Mouse (Mus musculus): ENCODE results near the gene Cys1.
"Not testable (repeated sequence)": the region's sequence is repeated elsewhere in the genome, so short reads cannot be mapped to it uniquely, and the experiment has no call there.

Cys1 gene

DNA sequence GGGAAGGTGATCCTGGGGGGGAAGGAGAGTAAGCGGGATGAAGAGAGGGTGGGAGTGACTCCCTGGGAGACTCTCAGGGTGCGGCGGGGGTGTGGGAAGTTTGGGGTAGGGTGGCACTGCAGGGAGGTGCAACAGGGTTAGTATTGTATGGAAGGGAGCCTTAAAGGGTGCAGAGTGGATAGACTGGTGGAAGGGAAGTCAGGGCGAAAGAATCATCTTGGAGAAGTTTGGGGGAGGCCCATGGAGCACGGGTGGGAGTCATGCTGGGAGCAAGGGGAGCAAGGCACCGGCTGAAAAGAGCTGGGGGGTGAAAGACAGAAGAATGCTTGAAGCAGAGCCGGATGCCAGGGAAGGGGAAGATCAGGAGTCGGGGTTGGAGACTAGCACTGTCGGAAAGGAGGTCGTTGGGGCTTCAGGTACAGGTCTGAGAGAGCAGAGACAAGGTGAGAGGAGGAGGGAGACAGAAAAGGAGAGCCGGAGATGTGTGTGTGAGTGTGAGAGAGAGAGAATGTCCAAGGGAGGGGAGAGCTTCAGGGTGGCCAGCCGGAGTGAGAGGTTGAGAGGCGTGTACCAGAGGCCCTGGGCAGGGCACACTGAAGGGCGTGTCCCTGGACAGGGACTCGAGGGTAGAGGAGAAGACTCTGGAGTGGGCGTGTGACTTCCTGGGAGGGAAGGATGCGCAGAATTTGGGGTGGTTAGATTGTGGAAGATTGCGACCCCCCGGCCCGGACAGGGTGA is at the start of gene Cys1:
Cys1 (minus strand) TSS at position 528 of the 738 bp plus-strand sequence.
- no peak for DNase-seq (ENCODE audit: low spot score)

DNA sequence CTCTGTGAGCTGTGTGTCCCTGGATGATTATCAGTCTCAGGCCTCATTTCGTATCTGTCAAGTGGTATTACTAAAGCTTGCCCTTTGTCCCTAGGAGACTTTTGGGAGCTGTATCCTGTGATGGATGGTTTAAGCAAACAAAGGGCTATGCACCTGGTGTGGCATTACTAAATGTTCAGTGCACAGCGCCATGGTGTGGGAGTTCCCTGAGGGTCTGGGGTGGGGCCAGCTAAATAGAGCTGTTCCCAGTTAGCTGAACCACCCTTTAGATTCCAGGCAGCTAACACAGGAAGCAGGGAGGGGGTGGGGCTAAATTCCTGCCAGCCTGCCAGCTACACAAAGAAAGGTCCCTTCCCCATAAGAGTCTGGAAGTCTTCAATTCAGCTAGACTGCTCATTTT is 42.8 kb upstream of the Cys1 start:
- no peak for DNase-seq (ENCODE audit: low spot score)

DNA sequence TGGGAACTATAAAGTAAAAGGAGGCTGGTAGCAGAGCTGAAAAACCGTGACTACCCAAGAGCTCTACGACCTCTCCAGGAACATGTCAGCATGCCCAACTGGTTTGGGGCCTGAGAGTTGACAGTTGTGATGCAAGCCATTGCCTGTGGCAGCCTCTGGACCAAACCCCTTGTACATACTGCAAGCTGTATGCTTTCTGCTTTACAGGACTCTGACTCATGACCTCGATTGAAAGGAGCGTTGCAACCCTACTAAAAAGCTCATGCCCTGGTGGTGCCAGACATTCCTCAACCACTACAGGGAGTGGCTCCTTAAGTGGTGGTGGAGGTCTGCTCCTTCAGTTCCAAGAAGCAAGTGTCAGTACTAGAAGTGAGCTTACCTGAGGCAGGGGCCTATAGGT is 42.2 kb upstream of the Cys1 start:
- no peak for DNase-seq (ENCODE audit: low spot score)

DNA sequence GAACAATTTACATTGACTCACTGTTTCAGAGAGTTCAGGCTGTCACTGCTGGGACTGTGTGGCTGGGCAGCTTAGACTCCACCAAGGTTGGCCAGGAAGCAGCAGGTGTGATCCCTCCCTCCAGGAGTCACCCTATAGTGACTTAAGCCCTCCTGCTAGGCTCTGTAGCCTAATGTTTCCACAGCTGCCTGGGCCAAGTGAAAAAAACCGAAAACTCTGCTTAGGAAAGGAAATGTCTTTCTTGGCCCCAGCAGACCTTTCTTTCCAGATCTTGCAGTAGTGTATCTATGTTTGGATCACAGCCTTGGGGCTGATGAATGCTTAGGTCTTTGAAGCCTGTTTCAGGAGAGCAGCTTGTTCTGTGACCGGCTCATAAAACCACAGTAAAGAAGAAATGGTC is 41.8 kb upstream of the Cys1 start:
- DNase-seq (ENCODE audit: low spot score): no peak

DNA sequence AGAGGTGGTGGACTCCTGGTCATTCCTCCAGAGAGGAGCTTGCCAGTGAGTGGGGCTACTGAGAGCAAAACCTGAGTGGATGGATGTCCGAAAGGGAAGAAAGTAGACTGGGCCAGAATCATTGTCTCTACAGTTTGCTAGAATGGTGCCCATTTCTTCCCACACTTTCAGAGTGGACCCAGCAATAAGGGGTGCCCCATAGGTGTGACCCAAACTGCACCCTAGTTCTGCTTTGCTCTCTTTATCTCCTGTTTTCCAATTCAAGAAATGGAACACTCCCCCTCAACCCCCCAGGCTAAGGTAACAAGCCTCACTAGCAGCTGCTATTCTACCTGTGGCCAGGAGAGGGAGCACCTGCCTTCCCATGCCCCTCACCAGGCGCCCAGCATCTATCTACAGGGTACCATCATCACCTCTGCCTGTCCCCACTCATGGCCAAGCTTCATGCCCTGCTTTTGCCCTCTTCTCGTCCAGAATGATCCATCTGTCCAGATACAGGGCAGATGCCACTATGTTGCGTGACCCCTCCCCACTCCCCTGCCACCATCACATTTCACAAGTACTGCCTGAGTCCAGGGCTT is 35.2 kb upstream of the Cys1 start:
- DNase-seq (ENCODE audit: low spot score): peak; percentile 63

DNA sequence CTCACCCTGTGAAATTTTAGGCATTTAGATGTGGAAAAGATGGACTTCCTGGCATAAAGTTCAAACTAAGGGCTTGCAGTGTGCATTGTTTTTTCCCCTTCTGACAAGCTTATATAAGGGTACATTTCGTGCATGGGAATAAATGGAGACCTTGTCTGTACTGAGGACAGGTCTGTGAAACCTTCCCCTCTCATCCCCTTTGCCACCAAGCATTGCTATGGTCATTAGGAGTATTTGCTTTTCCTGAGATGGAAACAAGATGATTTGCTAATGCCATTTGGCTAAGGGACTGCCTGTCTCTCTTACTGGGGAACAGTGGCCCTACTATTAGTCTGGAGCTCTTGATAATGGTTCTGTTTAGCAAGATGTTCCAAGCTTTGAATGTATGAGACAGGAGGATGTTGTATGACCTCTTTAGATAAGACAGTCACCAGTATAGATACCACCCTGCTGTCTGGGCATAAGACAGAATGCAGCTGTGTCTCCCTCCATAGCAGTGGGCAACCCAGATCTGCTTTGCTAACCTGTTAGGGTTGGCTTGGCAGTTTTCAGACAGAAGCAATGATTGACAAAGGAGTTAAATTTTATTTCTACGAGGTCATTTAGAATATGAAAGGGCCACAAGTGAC is 33.8 kb upstream of the Cys1 start:
- DNase-seq (ENCODE audit: low spot score): no peak

DNA sequence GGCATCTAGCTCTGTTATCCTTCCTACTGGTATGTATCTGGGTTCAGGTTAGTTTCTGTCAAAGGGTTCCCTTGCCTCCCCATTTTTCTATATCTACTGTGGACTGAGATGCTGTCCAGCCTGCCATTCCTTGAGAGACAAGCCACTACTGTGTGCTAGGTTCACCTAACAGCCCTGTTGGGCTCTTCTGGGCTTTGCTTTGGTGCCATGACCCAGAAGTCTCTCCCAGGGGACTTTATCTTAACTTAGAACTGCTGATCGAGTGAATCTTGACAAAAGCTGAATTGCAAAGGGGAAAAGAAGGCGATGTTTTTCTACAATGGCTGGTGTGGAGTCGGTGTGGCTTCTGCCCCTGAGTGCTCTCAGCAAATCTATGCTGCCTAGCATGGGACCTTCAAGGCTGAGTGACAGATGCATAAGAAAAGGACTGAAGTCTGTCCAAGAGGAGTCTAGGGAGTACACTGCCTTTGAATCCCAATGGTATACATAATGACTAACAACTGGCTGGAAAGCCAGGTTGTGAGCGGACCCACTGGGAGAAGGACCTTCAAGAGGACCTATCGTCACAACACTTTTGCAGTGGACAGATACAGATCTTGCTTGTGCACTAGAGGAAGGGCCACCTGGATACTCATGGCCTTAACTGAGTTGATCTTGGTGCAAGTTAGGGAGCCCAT is 33.1 kb upstream of the Cys1 start:
- no peak for DNase-seq (ENCODE audit: low spot score)

DNA sequence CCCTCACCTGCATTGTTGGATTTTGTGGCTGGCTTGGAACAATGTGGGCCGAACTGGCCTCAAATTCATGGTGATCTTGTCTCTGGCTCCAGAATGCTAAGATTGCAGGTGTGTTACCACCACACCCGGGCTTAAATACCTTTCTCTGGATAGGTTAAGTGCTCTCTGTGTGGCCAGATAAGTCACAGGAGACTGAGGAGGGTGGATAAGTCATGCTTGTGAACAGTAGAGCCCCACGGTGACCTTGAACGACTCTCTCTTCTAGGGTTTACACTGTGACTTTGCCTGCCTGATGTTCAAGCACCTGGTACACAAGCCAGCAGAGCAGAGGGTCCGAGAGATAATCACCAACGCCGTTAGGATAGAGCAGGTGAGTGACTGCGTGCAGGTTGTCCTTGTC is 30.8 kb upstream of the Cys1 start:
- no peak for DNase-seq (ENCODE audit: low spot score)

DNA sequence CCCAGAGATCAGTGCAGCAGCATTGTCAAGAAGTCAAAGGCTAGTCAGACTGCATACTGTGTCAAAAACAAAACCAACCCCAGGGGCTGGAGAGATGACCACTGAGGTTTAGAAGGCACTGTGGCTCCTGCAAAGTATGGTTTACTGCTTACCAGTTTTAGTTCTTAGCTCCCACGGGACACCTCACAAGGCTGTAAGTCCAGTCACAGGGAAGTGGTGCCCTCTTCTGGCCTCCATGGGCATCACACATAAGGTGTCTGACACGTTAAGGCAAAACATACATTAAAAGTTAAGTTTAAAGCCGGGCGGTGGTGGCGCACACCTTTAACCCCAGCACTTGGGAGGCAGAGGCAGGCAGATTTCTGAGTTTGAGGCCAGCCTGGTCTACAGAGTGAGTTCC is 29.1 kb upstream of the Cys1 start:
- DNase-seq (ENCODE audit: low spot score): peak; percentile 57

DNA sequence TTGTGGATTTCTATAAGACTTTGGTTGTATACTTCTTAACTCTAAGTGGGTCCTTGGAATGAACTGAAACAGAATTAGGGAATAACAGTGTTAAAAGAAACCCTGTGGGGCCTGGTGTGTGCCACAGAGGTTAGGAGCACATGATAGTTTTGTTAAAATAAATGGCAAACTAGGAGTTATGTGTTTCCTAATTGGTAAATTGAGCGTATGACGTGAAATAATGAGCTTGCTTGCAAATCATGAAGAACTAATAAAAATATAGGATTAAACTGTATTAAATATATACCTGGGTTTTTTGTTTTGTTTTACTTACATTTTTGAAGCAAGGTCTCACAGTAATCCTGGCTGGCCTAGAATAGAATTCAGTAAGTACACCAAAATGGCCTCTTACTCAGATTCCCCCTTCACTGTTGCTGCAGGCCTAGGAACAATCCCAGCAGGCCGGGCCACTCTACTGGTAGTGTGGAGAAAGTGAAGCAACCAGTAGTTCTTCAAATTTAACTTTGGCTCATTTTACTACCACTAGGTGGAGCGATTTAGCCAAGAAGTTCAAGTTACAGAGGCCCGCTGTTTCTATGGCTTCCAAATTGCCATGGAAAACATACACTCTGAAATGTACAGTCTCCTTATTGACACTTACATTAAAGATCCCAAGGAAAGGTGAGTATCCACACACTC is 28.4 kb upstream of the Cys1 start:
- peak; percentile 55 for DNase-seq (ENCODE audit: low spot score)

DNA sequence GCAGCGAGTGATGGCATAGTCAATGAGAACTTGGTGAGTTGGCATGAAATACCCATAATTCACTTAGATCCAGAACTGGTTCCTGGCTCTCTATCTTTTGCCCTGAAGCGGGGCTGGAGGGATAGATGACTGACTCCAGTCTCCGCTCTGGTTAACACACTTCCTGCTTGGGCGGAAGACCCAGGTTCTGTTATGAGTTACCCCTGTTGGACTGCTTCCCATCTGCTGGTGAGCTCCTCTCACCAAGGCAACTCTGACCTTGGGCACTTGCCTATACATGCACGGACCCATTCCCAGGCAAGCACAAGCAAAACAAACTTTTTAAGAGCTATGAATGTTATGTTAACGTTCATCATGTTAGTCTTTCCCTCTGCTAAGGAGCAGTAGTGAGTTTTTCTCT is 27.8 kb upstream of the Cys1 start:
- no peak for DNase-seq (ENCODE audit: low spot score)

DNA sequence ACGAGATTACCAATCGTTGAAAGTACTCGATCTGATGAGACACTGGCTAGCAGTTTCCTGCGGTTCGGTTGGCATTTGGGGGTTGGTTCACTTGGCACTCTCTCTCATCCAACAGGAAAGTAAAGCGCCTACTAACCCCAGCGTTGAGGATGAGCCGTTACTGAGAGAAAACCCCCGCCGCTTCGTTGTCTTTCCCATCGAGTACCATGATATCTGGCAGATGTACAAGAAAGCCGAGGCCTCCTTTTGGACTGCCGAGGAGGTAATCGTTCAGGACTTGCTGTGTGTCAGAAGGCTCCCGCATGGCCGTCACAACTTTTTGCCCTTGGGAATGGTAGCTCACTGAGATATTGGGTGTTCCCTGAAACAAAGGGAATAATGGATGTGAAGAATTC is 27.2 kb upstream of the Cys1 start:
- no peak for DNase-seq (ENCODE audit: low spot score)

DNA sequence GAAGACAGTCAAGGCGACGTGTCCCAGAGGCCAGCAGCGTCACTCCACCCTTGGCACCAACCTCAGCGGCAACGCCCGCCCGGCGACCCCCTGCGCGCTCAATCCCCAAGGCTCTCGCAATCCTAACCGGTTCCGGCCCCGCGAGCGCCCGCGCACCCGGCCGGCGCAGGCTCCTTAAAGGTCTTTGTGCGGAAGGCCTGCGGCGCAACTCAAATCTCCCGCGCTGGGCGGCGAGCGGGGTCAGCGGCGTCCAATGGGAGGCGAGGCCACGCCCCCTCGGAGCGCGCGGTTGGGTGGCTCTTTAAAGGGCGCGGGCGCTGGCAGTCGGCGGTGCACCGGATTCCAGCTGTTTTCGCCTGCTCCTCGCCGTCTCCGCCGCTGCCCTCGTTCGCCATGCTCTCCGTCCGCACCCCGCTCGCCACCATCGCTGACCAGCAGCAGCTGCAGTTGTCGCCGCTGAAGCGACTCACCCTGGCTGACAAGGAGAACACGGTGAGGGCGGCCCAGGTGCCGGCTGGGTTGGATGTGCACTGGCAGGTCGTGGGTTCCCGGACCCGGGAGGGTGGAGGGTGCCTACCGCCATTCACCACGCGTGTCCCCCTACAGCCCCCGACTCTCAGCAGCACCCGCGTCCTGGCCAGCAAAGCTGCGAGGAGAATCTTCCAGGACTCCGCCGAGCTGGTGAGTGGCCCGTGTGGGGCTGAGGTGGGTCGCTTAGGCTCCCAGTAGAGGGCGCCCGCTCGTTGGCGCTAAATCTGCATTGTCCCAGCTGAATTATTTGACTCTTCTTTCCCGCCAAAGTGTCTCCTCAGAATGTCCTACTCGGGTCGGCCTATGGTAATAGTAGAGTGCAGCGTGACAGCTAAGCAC is 26.6 kb upstream of the Cys1 start, which contains the start of gene Rrm2:
Rrm2 (plus strand) TSS at position 288 of the 870 bp plus-strand sequence.
- DNase-seq (ENCODE audit: low spot score): peak; percentile 98

DNA sequence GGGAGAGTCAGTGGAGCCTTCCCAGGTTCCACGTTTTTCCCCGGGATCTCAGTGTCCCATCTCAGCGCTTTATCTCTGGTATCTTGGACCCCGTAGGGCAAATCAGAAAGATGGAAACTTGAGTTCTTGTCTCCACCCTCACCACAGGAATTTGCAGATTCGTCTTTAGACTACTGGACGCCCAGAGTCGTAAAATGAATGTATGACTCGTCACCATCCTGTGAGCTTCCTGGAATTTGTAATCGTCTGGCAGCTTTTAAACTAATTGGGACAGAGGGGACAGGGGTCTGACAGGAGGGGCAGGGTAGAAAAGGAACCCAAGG is 25.8 kb upstream of the Cys1 start:
- no peak for DNase-seq (ENCODE audit: low spot score)

DNA sequence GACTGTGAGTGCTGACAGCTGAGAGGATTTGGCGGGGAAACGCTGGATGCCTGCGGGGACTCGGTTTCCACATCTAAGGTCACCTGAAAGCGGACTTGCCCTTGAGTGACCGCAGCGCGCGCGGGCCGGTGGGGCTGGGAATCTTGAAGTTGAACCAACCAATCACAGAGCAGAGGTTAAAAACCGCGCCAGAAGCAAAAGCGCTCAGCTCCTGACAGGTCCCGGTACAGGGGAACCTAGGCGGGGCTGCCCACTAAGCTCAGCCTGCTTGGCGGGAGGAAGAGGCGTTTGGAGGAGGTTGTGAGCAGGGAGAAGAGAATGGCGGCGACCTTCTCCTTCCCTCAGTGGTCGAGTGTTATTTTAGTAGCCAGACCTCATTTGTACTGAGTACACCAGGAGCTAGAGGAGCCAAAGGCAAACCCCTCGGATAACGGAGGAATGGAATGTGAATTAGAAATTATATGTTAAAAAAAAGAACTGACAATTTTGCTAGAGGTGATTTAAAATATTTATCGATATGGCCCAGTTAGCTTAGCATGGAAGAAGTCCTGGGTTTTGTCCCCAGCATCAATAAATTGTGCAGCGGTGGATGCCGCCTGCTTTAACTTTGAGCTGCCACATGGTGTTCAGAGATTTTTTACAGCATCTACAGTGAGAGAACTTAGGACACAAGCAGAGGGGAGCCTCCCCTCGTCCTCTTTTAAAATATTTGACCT is 25.3 kb upstream of the Cys1 start:
- DNase-seq (ENCODE audit: low spot score): peak; percentile 53

DNA sequence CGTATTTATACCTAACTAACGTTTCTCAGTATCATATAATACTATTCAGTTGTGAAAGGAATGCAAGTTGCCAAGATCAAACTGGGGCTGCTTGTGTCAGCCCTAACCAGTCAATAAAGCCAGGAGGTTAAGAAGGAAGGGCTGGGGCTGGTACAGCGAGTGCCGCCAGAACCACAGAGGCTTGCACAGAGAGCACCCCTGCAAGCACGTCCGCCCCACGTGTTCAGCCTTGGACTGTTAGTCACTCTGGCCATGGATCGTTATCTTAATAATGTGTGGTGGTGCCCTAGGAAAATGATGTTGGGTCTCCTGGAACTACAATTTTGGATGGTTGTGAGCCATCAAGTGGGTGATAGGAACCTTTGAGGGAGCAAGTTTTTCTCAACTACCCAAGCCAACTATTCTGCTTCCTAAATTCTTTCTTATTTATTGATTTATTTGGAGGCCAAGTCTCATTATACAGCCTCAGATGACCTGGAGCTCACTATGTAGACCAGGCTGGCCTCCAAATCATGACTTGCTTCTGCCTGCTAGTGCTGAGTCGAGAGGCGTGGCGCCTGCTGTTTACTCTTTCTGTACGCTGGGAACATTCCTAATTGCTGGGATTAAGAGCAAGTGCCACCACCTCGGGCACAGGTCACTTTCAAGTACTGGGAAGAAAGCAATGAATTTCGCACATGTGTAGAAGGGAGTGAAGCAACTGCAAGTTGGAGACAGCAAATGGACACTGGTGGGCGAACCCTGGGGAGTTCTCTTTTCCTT is 24.1 kb upstream of the Cys1 start:
- no peak for DNase-seq (ENCODE audit: low spot score)

DNA sequence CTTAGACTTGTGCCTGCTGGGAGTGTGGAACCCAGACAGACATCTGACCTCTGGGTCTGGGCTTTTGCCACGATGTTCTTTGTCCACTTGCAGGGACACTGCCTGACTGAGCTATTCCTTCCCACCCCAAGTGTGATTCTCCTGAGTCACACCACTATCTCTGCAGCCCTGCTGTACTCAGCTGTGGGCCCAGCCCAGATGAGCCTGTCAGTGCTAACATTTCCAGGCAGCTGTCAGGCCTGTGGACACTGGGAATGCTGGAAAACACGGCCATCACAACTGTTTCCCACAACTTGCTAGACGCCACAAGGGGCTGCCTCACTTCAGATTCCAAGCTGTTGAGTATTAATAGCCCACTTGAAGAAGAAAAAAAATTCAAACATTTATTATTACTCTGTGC is 21.4 kb upstream of the Cys1 start:
- no peak for DNase-seq (ENCODE audit: low spot score)

DNA sequence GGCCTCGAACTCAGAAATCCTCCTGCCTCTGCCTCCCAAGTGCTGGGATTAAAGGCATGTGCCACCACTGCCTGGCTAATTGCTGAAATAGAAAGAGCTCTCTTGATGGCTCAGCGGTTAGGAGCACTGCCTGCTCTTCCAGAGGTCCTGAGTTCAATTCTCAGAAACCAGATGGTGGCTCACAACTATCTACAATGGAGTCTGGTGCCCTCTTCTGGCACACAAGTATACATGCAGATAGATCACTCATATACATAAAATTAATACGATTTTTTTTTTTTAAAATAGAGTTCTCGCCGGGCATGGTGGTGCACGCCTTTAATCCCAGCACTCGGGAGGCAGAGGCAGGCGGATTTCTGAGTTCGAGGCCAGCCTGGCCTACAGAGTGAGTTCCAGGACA is 20.0 kb upstream of the Cys1 start:
- not testable (repeated sequence) for DNase-seq (ENCODE audit: low spot score)

DNA sequence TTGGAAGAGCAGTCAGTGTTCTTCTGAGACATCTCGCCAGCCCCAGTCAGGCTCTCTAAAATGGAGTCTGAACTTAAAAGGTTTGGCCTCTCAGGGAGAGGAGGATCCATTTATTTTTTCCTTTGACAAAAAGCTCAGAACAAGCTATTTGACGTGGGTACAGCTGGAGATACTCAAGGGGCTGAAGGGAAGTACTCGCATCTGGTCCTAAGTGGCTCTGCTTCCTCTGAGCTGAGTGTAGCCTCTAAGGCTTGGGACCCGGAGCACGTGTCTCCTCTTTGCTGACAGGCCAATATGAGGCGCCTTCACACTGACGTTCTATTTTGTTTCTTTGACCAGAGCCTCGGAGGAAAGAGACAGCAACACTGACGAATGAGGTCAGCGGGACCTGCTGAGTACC is 18.0 kb upstream of the Cys1 start:
- no peak for DNase-seq (ENCODE audit: low spot score)

DNA sequence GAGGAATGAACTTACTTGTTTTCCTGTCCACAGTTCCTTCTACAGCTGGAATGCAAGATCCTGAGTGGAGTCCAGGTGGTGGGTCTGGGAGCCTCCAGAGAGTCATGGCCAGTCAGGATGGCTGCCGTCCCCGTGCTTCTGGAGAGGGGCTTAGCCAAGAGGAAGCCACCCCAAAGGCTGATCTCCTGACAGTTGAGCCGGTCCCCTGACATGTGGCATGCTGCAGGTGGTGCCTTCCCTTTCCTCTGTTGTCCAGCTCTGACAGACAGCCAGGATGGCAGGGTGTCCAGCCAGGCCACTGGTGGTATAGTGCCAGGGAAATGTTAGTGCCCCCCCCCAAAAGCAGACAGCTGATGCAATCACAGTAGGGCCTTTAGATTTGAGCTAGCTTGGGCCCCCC is 16.9 kb upstream of the Cys1 start:
- DNase-seq (ENCODE audit: low spot score): no peak
